Mouse (Mus musculus): ENCODE measurements around the gene Tnfrsf25.

Gene Tnfrsf25

DNA sequence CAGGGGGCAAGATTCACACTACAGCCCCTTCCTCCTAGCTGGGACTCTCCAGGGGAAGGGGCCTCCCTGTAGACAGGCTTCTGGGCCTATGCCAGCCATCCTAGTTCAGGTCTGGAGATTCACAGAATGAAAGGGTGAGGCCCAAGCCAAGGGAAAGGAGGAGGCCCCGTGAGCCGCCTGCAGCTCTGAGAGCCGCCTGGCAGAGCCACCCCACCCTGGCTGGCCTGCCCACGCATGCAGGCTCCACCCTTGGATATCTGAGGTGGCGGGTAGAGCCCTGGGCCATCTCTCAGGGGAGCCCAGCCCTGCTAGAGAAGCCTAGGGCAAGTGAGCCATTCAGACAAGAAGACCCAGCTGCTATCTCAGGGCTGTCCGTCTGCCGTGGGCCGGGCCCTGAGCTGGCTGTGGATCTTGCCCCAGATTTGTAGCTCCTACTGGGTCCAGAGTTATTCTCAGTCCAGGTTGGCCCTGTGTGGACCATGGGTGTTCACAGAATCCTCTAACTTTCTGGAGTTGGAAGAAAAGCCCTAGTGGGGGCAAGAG is 22.9 kb upstream of the Tnfrsf25 start:
- no peak for DNase-seq (ENCODE audit: low read depth)

DNA sequence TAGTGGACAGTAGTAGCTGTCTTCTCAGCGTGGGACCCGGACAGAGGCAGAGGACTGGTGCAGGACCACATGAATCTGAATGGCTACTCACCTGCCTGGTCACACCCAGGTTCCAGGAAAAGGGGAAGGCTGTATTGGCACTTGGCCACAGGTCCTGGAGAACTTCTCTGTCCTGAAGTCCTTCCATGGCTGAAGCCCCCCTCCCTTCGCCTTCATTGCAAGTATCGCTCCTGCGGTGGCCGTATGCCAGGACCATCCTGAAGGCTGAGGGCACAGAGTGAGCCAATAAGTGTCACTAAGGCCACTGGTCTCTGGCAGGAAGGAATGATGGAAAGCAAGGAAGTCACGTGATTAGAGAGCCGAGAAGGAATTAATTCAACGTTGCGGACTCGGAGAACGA is 21.5 kb upstream of the Tnfrsf25 start:
- DNase-seq (ENCODE audit: low read depth), result no peak

DNA sequence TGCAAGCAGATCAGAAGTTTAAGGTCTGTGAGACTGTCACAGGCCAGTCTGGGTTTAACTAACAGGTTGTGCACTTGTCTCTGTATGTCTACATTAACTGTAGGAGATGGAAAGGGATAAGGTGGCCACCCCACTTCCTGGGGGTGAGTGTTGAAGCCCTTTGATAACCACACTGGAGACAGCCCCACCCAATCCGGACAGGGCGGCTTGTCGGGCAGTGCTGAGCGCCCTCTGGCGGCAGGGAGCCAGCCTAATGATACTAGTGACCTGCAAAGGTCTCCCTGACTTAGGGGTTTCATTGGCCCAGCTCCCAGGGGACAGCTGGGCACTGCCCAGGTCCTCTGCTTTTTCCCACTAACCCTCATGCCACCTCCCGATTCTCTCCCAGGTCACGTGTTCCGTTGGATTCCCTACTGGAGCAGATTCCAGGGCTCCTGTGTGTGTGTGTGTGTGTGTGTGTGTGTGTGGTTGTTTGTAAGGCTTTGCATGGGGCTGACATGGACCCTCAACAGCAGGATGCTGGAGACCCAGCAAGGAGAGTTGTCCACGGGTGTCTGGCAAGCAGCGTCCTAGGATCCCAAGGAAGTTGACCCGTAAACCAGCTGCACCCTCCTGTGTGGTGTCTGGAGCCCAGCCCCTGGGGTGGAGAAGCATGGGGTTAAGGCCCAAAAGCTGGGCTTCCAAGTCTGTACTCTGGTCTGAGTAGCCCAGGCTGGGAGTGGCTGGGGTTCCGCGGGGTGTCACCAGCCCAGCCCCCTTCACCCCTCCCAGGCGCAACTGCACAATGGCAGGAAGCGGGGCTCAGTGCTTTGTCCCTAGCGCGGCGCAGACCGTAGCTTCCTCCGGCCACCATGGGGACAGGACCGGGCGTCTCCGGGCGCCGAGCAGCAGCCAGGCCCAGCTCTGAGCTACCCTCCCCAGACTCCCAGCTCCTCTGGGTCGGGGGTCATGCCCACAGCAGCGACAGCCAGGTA is 19.5 kb upstream of the Tnfrsf25 start:
- peak; percentile 83 for DNase-seq (ENCODE audit: low read depth)

DNA sequence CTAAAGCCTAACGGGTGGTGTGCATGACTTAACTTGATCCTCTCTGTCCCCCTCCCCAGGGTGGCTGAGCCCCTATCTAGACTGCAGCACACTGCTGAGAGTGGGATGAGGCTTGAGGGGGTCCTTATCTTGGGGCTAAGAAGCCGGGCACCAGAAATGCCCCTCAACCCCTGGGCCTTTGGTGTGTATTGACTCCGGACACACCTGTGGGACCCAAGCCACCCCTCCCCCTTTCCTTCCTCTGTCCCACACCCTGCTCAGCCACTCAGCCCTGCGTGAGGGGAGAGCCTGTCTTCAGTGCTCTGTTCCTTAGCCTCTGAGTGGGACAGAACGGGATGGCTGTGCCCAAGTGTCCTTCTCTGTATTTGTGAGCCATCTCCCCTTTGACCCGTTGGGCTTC is 18.8 kb upstream of the Tnfrsf25 start:
- DNase-seq (ENCODE audit: low read depth), result no peak

DNA sequence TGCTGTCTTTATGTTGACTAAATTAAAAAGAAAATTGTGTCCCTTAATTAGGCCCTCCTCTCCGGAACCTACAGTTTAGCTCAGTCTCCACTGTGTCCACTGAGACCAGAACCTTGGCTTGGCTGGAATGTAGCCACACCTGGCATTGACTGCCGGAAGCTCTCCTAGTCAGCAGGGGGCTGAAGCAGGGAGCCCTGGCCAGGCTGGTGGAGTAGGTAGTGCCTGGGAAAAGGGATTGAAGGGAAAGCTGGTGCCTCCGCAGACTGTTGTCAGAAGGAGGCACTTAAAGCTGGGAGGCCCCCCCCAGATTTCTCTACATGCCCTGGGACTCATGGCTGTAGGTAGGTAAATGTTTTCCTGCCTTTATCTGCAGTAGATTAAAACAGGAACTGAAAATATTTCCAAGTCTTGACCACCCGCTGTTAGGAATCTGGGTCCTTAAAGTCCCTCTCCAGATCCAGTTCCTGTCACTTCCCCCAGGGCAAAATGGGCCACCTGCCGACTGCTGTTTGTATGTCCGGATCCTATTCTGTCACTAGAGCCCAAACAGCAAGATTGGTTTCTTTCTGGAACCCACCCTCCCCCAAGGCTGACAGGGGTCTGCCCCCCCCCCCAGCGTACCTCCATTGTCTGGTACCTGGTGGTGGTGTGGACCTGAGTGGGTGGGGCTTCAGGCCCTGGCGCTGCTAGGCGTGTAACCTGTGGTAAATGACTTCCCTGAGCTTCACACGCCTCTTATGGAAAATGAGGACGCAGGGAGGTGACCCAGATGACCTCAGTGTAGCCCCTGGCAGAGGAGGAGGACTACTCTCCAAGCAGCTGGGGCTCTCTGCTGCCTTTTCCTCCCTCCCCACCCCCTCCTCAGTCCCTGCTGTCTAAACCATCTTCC is 17.6 kb upstream of the Tnfrsf25 start:
- DNase-seq (ENCODE audit: low read depth), result no peak

DNA sequence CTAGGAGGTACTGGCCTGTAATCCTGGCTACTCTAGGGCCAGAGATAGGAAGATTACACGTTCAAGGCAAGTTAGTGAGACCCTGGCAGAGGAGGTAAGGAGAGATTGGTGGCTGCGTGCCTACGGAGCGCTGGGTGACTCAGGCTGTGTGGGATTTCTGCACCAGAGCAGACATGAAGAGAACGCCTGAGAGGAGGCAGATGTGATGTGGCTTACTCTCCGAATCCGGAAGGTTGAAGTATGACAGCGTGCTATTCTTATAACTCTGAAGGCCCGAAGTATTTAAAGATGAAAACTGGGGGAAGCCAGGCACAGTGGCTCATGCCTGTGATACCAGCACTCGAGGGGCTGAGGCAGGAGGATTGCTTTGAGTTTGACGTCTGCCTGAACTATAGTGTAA is 15.2 kb upstream of the Tnfrsf25 start:
- DNase-seq (ENCODE audit: low read depth), result no peak

DNA sequence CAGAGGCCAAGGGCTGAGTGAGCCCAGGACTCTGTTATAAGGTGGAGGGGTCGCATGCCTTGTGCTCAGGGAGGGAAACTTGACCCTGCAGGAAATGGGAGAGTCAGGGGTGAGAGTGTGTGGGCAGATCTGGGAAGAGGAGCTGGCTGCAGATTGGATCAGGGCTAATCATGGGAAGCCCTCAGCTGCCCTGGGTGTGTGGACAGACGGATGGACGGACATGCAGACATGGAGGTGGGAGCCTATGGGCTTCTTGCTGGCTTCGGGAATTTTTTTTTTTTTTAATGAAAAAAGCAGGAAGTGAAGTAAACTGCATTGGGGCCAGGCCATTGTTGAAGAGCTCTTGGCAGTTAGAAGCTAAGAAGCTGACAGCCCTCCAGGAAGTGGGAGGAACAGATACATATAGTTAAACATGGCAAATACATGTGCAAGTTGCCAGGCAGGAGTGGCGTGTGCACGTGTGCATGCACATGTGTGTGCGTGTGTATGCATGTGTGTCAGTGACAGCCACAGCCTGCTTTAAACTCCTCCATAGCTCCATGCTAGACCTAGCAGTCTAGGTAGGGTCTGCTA is 14.6 kb upstream of the Tnfrsf25 start:
- no peak for DNase-seq (ENCODE audit: low read depth)

DNA sequence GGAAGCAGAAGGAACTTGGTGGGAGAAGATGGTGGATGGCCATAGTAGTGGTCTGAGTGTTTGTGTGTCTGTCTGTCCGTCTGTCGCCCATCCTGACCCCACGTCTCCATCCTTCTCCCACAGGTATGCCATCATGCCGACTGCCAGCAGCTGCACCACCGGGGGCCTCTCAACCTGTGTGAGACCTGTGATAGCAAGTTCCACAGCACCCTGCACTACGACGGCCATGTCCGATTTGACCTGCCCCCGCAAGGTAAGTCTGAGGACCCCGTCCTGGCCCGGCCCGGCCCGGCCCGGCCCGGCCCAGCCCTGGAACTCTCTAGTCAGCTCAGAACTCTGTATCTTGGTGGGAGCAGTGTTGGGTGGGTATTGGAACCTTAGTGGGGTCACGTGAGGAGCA is 13.8 kb upstream of the Tnfrsf25 start:
- no peak for DNase-seq (ENCODE audit: low read depth)

DNA sequence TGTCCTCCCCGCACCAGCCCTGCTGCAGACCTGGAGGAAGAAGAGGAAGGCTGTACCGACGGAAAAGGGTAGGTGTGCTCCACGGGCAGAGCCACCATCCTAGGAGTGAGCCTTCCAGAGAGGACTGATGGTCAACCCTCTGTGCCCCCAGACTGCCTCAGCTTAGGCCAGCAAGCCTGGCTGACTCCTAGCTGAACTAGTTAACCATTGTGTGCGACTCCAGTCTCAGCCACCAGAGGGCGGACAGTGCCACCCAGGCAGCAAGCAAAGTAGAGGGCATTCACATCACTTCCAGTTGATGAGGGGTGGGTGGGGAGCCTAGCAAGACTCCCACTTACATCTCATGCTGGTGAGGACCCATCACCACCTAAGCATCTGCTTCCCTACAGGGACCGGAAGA is 12.7 kb upstream of the Tnfrsf25 start:
- peak; percentile 89 for DNase-seq (ENCODE audit: low read depth)

DNA sequence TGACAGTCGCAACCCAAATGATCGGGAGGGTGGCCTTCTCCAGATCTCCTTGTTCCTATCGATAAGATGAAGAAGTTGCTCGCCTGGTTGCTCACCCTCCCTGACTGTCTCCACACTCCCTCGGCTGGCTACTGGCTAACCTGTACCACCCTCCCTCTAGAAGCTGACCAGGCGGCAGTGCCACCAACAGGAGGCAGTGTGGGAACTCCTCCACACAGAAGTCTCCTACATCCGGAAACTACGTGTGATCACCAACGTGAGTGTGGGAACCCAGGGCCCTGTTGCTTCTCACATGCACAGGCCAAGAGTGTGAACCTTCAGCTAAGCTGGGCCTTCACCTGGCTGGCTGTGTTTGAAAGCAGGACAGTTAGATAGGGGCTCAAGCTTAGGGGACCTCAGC is 9.0 kb upstream of the Tnfrsf25 start:
- peak; percentile 39 for DNase-seq (ENCODE audit: low read depth)

DNA sequence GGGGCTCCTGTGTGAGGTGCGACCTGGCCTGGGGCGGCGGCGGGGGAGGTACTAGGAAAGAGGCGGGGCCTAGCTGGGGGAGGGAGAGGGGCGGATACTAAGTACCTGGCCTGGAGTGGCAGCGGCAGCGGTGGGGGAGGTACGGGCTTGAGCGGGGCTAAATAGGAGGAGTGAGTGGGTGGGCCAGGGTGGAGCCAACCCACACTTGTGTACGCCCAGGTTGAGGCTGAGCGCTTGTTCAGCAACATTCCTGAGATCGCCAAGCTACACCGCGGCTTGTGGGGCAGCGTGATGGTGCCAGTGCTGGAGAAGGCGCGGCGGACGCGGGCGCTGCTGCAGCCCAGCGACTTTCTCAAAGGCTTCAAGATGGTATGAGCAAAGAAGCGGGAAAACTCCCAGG is 8.2 kb upstream of the Tnfrsf25 start:
- peak; percentile 46 for DNase-seq (ENCODE audit: low read depth)

DNA sequence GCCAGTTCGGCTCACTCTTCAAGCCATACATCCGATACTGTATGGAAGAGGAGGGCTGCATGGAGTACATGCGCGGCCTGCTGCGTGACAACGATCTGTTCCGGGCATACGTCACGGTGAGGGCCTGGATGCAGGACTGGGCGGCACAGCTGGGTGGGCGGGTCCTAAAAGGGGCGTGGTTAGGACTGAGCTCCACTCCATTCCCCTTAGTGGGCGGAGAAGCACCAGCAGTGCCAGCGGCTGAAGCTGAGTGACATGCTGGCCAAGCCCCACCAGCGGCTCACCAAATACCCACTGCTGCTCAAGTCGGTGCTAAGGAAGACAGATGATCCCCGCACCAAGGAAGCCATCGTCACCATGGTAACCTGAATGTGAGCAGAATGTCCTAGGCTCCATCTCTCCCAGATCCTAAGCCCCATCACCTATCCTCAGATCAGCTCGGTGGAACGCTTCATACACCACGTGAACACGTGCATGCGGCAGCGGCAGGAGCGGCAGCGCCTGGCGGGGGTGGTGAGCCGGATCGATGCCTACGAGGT is 7.7 kb upstream of the Tnfrsf25 start:
- DNase-seq (ENCODE audit: low read depth), result peak; percentile 42

DNA sequence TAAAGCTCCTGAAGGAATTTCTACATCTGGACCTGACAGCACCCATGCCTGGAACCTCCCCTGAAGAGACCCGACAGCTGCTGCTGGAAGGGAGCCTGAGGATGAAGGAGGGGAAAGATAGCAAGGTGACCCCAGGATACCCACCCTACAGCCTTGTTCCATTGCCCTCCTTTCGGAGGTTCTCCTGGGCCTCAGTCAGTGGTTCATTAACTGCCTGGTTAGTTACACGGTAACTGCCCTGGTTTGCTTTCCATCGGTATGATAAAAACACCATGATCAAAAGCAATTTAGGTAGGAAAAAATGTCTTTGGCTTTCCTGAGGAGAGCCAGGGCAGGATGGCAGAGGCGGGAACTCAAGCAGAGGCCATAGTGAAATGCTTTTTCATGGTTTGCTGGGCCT is 7.1 kb upstream of the Tnfrsf25 start:
- no peak for DNase-seq (ENCODE audit: low read depth)

DNA sequence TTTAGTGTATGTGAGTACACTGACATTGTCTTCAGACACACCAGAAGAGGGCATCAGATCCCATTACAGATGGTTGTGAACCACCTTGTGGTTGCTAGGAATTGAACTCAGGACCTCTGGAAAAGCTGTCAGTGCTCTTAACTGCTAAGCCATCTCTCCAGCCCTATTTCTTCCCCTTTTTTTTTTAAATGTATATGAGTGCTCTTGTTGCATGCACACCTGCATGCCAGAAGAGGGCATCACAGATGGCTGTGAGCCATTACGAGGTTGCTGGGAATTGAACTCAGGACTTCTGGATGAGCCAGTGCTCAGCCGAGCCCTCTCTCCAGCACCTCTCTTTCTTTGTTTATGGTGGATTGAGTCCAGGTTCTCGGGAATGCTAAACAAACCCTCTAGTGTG is 6.2 kb upstream of the Tnfrsf25 start:
- DNase-seq (ENCODE audit: low read depth), result no peak

DNA sequence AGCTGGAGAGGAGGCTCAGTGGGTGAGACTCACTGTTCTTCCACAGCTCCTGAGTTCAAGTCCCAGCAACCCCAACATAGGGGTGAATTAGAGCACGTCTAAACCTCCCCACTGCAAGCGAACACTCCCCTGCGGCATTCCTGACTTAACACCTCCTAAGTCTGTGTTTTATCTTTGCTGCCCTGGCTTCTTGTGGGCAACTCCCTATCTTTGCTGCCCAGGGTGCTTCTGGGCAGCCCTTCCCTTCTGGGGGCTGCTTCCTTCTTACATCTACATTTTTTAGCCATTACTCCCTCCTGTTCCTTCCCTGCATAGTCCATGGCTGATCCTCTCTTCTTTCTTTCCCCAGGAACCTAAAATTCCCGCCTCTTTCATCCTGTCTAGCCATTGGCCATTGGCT is 5.0 kb upstream of the Tnfrsf25 start:
- no peak for DNase-seq (ENCODE audit: low read depth)

DNA sequence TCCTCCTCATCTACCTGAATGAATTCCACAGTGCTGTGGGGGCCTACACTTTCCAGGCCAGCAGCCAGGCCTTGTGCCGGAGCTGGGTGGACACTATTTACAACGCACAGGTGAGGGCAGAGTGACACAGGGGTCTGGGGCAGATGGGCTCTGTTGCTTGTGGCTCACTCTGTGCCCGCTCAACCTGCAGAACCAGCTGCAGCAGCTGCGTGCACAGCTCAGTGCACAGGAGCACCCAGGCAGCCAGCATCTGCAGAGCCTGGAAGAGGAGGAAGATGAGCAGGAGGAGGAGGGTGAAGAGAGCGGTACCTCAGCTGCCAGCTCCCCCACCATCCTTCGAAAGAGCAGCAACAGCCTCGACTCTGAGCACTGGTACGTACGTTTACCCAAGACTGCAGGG is 3.4 kb upstream of the Tnfrsf25 start:
- DNase-seq (ENCODE audit: low read depth), result no peak

DNA sequence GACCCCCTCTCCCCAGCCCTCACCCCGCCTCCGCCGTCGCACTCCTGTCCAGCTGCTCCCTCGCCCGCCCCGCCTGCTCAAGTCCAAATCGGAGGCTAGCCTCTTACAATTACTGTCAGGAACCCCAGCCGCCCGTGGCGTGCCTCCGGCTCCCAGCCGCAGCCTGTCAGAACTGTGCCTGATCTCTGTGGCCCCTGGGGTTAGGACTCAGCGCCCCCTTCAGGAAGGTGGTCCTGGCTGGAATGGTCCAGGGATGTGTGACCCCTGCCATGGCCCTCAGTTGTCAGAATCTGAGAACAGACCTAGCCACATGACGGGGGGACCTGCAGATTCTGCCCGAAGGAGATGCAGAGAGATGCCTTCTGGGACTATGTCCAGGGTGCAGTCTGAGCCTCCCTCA is 1.7 kb upstream of the Tnfrsf25 start:
- no peak for DNase-seq (ENCODE audit: low read depth)

DNA sequence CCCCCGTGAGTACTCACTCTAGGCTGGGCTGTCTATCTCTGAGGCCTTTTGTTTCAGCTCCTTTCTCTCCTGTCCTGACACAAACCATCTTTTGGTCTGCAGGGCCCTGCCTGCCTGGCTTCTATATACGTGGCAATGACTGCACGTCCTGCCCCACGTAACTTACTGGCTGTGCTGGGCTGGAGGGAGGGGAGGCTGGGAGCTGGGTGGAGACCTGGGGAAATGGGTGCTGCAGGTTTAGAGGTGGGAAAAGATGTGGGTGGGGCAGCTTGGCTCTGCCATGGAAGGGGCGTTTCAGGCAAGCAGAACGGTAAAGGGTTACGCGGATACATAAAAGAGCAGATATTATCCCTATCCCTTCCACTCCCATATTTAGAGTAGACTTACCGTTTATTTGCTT is 1.8 kb downstream of the Tnfrsf25 start:
- peak; percentile 26 for DNase-seq (ENCODE audit: low read depth)

DNA sequence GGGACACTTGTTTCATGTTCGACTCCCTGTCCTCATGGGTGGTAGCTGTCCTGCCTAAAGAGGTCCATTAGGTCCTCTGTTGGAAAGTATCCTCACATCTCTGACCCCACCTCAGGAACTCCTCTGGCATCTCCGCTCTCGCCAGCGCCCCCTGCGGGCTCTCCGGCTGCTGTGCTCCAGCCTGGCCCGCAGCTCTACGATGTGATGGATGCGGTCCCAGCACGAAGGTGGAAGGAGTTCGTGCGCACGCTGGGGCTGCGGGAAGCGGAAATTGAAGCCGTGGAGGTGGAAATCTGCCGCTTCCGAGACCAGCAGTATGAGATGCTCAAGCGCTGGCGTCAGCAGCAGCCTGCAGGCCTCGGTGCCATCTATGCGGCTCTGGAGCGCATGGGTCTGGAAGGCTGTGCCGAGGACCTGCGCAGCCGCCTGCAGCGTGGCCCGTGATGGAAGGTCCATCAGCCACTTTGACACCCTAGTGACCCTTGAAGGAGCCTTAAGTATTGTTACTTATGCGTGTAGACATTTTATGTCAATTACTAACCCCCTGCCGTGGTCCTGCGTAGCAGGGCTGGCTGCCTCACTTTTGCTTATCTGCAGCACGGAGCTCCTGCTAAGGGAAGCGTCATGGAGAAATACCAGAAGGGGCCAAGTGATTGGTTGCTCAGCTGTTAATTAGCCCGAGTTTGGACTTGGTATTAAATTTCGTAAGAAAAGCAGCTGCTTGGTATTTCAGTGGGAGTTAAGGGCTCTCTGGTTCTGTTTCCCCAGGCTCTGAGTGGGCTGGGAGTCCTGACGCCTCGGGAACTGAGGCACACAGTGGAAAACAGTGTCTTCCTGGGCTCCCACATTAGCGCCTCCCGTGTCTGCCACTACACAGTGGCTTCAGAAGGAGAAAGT is 3.9 kb downstream of the Tnfrsf25 start:
- peak; percentile 79 for DNase-seq (ENCODE audit: low read depth)

DNA sequence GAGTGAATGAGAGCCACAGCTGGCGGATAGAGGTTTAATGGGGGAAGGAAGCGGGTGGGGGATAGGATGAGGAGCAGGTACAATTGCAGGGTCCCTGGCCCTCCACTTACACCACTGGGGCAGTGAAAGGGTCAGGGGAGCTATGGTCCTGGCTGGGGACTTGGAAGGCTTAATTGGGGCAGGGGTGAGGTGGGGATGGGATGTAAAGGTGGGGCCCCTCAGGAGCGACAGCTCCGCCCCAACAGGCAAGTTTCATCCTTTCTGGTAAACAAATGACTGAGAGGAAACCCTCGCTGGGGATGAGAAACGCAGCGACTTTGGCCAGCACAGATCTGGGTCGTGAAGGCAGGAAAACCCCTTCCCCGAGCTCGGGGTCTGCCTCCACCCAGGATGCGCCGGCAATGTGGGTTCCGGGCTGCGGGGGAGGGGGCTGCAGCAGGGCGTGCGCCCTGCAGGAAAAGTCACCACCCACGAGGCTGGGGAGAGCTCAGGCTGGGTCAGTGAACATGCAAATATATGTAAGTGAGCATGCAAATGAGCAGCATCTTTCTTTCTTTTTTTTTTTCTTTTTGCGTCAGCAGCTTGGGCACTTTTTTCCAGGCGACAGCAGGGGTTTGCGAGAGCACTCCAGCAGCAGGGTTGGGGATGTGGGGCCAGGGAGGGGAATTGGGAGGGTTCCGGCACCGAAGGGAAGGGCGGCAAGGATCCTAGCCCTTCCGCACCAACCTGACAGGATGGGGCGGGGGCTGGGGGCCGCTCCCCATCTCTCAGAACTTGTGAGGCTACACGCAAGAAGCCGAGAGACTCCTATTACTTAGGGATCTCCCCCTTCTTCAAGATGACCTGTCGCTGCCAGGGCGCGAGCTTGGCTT is 4.8 kb downstream of the Tnfrsf25 start:
- peak; percentile 87 for DNase-seq (ENCODE audit: low read depth)

Data from naive thymus-derived CD4-positive, alpha-beta T cell, adult 2 months (primary cell).